Mouse (Mus musculus) monocyte, adult 2 months (primary cell): ENCODE results near the gene Elmsan1.

Source experiments
- DNase-seq, 2 experiments: peaks; one replicate each; pipeline ENCODE4 v3.0.0; 2022; ENCODE audit warnings: low spot score in 2 of 2, low read depth in 1 of 2

Gene Elmsan1

GRCm38 (mm10) chr12:84152352-84153190, 66.1 kb downstream of the Elmsan1 start:
- DNase-seq = no peak

- DNase-seq = no peak
These were observed 66.8 kb downstream of the Elmsan1 start for GRCm38 (mm10) chr12:84151911-84152310.

GRCm38 (mm10) chr12:84150976-84151375, 67.7 kb downstream of the Elmsan1 start:
- DNase-seq = no peak

- DNase-seq = no peak
These were observed 68.7 kb downstream of the Elmsan1 start for GRCm38 (mm10) chr12:84149971-84150370.

- no peak for DNase-seq
These were observed 70.1 kb downstream of the Elmsan1 start for GRCm38 (mm10) chr12:84148622-84149012.

- DNase-seq = peak in 1 of 2 experiments; percentile 24
These were observed 70.6 kb downstream of the Elmsan1 start, which contains the start of gene Pnma1 for GRCm38 (mm10) chr12:84147954-84148621. Gene Pnma1 (minus strand): TSS chr12:84148489.

- no peak for DNase-seq
These were observed 76.2 kb downstream of the Elmsan1 start for GRCm38 (mm10) chr12:84142281-84143050.

- no peak for DNase-seq
These were observed 77.4 kb downstream of the Elmsan1 start for GRCm38 (mm10) chr12:84141271-84141670.

- no peak for DNase-seq
These were observed 78.5 kb downstream of the Elmsan1 start for GRCm38 (mm10) chr12:84140135-84140534.

- no peak for DNase-seq
These were observed 81.5 kb downstream of the Elmsan1 start for GRCm38 (mm10) chr12:84137131-84137530.

GRCm38 (mm10) chr12:84132265-84132664, 86.4 kb downstream of the Elmsan1 start:
- DNase-seq = no peak

- no peak for DNase-seq
These were observed 88.8 kb downstream of the Elmsan1 start for GRCm38 (mm10) chr12:84129931-84130330.

GRCm38 (mm10) chr12:84128576-84128975, 90.1 kb downstream of the Elmsan1 start:
- DNase-seq = no peak

- no peak for DNase-seq
These were observed 91.8 kb downstream of the Elmsan1 start for GRCm38 (mm10) chr12:84126899-84127298.

- DNase-seq = no peak
These were observed 92.8 kb downstream of the Elmsan1 start for GRCm38 (mm10) chr12:84125892-84126291.

GRCm38 (mm10) chr12:84119584-84119983, 99.1 kb downstream of the Elmsan1 start:
- DNase-seq = no peak

GRCm38 (mm10) chr12:84114153-84114994, 104.3 kb downstream of the Elmsan1 start, which contains the start of gene Dnal1:
Gene Dnal1 (plus strand): TSS chr12:84114366.
- DNase-seq = peak in 1 of 2 experiments; percentile 30

GRCm38 (mm10) chr12:84113676-84114075, 105.0 kb downstream of the Elmsan1 start:
- no peak for DNase-seq

- DNase-seq = no peak
These were observed 107.9 kb downstream of the Elmsan1 start for GRCm38 (mm10) chr12:84110814-84111213.

- DNase-seq = no peak
These were observed 108.8 kb downstream of the Elmsan1 start for GRCm38 (mm10) chr12:84109924-84110323.
